Mouse (Mus musculus): ENCODE results near the gene Gpr107.

The Gpr107 gene

DNA sequence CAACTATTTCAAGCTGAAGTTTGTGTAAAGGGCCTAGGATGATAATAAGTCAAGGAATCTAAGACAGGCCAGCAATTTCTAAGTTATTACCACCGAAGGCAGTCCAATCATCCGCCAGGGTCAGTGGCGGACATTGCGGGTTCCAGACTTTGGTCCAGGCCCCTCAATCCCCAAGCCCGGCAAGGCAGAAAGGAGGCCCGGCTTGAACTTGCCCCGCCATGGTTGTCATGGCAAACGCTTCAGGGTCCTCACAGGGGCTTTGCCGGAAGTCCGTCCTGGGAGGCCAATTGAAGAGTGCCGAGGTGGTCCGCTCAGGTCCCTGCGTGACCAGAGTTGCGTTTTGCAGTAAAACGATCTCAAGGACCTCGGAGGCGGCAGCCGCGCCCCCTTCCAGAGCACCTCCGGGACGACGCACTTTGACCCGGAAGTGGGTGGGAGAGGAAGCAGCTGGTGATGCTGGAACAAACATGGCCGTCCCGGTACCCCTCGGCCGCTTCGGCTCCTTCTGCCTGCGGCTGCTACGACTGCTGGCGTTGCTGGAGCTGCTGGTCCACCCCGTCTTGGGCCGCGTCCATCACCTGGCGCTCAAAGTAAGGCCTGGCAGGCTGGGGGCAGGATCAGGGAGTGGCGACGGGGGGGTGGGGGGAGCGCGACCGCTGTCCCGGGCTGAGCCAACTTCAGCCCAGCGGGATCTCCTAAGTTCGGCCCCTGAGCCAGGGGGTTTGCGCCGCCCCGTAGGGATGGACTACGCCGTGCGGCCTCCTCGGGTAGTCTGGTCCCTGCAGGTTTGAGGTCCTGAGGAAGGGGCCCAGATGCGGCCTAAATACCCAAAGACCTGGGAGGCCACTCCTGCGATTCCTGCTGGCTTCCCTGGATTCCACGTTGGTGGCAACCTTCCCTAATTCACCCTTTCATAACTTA is at the start of gene Gpr107:
Gene Gpr107, plus strand, starts transcription at position 425 of the 921 bp plus-strand sequence.
- no peak for DNase-seq (ENCODE audit: low spot score)

DNA sequence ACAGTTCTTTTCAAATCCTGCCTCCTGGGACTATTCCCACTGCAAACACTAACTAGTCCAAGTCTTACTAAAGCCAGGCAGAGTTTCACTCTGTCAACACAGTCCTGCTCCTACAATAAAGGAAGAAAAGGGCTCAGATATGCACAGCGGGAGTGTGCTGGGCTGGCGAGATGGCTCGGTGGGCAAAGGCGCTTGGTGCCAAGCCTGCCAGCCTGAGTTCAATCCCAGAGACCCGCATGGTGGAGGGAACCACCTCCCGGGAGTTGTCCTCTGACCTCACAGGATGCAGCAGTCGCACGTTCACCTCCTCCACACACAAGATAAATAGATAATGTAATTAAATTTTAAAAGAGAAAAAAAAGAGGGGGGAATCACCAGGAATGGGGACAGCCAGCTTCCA is 48.8 kb upstream of the Gpr107 start:
- DNase-seq (ENCODE audit: low spot score): no peak

DNA sequence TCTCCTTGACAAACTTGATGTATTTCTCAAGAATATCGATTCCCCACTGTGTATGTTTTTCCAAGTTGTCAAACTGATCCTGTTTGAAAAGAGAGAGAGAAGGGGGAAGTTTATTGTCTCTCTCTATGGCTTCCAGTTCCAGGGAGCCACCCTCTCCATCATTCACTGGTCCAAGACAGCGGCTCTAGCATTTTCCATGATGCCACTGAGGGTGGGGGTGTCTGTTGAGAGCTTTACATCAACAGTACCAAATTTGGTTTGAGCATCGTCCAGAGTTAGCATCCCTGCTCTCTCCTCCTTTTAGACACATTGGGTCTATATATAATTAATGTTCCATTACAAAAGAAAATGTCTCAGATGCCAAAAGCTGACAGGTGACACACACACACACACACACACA is 46.8 kb upstream of the Gpr107 start:
- DNase-seq (ENCODE audit: low spot score): no peak

DNA sequence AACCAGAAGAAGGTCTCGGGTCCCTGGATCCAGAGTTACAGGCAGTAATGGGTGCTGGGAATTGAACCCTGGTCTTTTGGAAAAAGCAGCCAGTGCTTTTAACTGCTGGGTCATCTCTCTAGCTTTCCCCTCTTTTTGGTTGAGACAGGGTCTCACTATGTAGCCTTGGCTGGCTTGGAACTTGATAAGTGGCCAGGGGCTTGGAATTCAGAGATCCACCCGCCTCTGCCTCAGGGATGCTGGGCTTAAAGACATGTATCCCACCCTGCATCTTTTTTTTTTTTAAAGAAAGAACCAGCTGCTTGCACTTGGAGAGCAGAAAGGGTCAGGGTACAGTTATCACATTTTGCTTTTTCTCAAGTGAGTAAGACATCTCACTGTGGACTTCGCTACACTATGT is 46.1 kb upstream of the Gpr107 start:
- no peak for DNase-seq (ENCODE audit: low spot score)

DNA sequence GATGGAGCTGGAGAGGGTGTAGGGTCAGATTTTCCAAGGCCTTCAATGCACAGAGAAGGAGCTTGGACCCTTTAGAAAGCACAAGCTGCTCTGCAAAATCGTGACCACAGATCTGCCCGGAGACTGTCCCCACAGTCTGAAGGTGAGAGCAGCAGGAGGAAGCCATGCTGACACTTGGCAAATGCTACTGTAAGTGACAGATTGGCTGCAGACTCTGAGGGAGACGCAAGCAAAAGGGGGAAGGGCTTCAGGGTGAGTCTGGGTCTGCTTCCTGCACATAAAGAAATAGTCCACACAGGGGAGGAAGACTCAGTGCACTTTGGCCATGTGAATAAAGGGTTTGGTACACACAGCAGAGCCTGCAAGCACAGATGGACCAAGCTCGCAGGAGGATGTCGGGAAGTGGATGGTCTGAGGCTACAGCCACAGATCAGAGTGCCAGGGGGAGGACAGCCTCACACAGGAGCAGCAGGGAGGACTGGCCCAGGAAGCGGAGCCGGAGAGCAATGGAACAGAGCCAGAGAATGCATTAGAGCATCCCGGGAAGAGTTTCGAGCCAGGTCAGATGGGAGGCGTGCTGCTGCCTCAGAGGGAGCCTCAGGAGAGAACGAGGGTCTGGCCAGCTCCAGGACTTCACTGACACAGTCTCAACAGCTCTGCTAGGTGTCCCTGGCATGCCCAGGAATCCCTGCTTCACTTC is 45.3 kb upstream of the Gpr107 start:
- no peak for DNase-seq (ENCODE audit: low spot score)

DNA sequence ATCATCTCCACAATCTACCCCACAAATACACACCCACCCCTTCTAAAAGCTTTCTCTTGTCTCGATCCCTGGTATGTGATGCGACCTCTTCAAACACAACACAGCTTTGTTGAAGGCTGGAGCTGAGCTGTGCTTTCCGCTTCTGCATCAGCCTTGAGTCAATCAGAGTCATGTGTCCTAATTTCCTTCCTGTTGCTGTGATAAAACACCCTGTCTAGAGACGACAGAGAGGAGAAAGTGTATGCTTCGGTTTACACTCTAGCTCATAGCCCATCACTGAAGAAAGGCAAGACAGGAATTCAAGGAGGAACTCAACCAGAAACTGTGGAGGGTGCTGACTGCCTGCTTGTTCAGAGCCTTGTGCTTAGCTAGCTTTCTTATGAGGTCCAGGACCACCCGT is 43.9 kb upstream of the Gpr107 start:
- DNase-seq (ENCODE audit: low spot score): no peak

DNA sequence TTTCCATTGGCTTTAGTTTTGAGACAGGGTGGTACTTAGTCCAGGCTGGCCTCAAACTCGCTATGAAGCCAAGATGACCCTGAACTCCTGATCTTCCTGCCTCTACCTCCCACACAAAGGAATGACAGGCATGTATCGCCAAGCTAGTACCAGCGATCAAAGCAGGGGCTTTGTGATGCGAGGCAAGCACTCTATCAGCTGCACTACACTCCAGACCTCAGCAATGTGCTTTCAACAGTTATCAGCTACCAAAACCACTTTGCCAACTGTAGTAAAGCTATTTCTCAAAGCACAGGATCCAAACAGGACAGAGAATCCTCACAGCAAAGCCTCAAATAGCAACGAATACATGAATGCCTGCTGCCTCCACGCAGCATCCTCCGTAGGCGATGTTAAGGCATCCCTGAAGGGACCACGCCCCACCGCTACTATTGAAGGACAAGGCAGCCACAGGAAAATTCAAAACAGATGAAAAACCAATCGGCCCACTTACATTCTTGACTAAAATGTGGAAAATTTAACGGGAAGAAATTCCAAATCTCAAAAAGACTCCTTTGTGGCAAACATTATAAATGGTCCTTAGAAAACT is 42.1 kb upstream of the Gpr107 start:
- no peak for DNase-seq (ENCODE audit: low spot score)

DNA sequence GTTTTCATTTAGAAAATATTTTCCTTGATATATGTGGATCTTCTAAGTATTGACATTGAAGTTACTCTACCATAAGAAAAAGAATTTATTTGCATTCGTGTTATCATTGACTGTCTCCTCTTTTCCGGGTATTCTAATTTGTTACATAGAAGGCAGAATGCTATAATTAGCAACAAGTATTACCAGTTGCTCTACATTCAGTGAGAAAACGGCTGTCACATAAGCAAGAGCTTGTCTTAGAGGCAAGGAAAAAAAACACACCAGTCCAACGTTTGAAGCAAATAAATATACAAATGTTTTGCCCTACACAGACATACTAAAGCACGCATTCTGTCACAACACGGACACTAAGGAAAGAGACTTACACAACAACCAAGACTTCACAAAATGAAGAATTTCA is 40.4 kb upstream of the Gpr107 start:
- DNase-seq (ENCODE audit: low spot score): no peak

DNA sequence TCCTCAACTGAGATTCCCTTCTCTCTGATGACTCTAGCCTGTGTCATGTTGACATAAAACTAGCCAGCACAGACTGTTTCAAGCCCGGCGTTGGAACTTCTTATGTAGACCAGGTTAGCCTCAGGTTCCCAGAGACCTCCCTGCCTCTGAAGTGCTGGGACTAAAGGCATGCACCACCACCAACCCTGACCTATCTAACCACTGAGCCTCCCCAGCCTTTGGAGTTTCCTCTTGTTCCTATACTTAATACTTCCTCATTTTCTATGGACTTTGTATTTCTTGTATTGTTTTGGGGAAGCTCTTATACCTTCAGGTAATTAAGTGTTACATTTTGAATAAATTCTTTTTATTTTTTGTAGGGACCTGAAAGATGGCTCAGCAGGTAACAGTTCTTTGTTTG is 37.9 kb upstream of the Gpr107 start:
- no peak for DNase-seq (ENCODE audit: low spot score)

DNA sequence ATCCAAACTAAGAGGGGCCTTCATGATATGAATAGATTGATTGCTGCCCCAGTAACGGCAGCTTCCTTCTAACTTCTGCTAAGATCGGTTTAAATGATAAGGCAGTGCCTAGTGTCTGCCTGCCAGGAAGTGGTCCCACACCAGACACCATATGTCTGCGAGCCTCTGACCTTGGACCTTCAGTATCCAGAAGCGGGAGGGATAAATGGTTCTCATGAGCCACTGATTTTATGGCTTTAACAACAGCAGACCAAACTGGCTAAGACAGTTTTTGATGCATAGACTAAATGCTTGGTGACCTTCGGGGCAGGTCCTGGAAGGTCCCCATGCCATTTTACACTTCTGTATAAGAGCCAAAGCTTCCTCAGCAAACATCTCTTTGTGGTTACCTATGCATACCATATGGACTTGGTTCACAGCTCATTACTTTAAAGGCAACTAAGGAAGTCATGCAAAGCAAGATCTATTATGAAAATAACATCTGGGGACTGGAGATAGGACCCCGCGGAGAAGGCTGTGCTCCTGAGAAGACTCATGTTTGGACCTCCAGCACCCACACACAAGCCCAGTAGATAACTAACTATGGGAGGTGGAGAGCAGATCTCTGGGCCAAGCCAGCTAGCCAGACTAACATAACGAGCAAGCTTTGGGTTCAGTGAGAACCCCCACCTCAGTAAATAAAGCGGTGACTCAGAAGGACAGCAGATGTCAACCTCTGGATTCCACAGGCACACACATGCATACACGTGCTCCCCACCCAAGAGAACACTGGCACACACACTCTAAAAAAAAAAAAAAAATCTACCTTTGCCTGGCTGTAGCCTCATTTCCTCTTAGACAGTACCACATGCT is 36.8 kb upstream of the Gpr107 start:
- DNase-seq (ENCODE audit: low spot score): no peak

DNA sequence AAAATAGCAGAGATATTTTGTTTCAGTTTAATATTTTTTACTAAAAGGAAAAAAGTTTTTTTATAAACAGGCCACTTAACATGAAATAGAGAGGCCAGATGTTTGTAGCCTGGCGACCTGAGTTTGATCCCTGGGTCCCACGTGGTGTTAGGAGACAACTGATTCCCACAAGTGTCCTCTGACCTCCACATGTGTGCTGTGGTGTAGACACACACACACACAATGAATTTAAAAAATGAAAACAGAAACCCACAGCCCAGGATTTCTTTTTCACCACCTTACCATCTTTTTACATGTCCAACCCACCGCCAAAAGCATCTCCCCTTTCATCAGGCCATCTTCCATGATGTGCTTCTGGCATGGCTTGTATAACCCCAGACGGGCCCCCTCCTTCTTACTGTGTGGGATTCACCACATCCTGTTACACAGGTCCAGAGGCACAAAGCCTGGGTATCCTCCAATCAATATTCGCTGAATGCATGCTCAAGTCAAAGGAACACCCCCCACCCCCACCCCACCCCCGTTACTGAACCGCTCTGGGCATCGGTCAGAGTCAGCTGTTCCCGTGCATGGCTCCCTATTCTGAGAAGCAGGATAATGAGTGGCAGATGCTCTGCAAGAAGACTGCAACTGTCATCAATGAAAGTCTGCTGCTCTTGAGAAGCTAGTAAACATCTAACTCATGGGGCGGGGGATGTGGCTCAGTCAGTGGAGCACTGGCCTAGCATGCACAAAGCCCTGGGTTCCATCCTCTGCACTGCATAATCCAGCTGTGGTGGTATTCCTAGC is 36.0 kb upstream of the Gpr107 start:
- no peak for DNase-seq (ENCODE audit: low spot score)

DNA sequence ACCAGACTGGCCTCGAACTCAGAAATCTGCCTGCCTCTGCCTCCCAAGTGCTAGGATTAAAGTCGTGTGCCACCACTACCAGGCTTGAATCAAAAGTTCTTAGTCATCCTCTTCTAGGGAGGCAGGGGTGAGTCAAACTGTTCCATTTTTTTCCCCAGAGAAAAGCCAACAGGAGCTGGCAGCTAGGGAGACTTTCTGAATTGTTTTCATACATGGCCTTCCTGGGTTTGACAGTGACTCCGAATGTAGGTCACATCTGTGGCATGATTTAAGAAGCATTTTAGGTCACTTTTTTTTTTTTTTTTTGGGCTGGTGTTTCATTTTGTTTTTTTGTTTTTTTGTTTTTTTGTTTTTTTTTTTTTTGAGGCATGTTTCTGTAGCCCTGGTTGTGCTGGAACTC is 33.9 kb upstream of the Gpr107 start:
- DNase-seq (ENCODE audit: low spot score): no peak

DNA sequence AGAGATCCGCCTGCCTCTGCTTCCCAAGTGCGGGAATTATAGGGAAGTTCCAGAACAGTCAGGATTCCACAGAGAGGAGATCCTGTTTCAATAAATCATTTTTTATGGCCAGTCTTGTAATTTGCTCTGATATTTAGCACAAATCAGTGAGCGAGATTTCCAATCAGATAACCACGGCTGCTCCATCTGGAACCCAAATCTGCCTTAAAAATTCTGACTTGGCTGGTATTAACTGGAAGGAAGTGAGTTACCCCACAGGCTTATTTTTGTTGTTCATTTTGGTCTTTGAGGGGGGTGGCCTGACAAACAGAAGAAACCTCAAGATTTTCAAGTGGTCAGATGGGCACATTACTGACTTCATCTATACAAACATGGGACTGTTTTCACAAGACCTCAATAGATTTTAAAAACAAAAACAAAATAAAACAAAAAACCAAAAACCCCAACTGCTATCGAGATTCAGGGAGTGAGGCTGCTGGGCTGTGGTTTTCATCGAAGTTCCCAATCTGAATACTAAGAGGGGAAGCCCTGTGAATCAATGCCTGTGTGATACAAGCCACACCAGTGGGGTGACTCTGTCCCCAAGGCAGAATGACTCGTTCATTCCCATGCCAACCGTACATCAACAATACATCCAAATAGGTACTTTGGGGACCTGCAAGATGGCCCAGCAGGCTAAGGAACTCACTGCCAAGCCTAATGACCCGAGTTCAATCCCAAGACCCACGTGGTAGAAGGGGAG is 33.3 kb upstream of the Gpr107 start:
- no peak for DNase-seq (ENCODE audit: low spot score)

DNA sequence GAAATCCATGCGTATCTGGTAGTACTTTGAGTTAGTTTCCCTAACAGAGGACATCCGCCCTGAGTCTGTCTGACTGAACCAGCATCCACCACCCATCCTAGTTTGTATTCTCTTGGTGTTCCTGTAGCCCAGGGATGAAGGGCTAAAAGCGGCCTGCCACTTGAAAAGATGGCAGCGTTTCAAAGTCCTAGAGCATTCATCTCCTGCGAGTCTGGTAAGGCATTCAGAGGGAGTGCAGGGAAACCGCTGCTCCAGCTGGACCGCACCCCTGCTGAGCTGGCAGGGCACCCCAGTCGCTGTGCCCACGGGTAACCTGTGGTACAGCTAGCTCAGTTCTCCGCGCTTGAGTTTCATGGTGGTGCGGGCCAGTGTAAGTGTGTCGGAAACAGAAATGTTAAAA is 32.3 kb upstream of the Gpr107 start:
- DNase-seq (ENCODE audit: low spot score): no peak

DNA sequence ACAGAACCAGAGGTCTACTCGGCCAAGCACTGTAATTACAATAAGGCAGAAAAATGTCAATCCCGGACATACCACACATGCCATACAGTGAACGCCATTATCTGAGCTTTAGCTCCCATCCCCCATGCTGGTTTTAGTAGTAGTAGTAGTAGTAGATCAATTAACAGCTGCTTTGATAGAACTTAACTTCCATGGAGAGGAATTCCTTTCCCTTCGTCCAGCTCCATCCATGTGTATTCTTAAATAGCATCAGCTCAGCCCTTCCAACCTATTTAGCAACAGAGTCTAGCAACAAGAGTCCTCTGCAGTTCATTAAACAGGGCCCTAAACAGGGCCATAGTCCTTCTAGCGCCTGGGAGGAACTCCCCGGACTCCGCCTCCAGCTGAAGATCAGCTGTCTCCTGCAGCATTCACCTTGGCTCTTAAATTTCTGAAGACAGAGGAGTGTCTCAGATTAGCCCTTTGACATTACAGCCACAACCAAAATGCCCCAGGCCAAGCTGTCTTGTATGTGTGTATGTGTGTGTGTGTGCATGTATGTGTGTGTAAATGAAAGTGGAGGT is 30.9 kb upstream of the Gpr107 start:
- DNase-seq (ENCODE audit: low spot score): no peak

DNA sequence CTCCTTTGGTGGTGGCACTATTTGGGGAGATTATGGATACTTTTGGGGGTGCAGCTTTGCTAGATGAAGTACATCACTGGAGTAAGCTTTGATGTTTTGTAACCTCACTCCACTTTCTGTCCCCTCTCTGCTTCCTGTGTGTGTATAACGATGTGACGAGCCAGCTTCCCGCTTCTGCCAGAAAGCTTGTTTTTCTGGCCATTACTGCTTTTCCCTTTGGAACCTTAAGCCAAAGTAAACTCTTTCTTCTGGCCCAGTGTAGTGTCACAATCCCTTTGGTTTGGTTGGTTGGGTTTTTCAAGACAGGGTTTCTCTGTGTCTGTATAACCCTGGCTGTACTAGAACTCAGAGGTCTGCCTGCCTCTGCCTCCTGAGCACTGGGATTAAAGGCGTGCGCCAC is 29.3 kb upstream of the Gpr107 start:
- no peak for DNase-seq (ENCODE audit: low spot score)

DNA sequence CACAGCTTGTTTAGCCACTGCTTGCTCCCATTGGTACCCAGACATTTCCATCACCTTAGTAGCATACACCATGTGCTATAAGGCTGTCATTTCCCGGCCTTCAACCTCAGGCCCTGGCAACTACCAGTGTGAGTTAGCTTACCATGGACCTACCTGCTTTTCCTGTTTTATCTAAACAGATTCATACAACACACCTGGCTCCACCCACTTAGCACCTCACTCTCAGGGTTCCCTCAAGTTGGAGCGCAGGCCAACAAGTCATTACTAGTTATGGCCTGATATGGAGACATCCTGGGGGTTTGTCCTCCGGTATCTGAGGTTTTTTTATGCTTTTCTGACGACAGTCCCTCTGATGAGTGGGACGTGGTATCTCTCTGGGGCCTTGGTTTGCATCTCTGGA is 28.6 kb upstream of the Gpr107 start:
- DNase-seq (ENCODE audit: low spot score): no peak

DNA sequence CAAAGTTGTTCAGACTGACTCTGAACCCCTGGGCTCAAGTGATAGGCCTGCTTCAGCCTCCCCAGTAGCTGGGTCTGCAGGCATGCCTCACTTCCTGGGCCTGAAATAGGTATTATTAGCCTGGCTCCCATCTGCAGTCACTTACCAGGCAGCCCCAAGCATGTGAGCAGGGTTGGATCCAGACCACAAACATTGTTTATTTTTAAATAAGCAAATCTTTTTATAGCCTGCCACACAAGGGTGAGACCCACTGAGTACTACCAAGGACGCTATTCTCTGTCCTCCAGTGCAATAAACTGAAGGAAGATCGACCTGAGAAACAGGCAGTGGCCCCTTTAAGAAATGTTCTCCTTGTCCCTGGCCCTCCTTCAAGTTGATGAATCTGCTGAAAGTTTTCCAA is 27.4 kb upstream of the Gpr107 start:
- no peak for DNase-seq (ENCODE audit: low spot score)

DNA sequence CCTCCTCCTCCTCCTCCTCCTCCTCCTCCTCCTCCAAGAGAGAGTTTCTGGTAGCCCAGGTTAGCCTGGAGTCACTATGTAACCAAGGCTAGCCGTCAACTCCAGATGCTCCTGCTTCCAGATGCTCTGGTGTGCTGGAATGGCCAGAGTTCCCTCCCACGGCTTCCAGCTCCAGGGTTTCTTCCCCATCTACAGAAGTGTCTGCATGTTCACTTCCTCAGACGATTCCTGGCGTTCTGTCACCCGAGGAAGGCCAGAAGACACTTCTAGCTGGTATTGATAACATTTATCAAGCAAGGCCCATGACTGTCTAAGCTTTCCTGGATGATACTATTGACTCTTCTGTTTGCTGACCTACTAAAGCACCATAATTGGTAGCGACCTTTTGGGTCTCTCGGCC is 27.0 kb upstream of the Gpr107 start:
- DNase-seq (ENCODE audit: low spot score): no peak

DNA sequence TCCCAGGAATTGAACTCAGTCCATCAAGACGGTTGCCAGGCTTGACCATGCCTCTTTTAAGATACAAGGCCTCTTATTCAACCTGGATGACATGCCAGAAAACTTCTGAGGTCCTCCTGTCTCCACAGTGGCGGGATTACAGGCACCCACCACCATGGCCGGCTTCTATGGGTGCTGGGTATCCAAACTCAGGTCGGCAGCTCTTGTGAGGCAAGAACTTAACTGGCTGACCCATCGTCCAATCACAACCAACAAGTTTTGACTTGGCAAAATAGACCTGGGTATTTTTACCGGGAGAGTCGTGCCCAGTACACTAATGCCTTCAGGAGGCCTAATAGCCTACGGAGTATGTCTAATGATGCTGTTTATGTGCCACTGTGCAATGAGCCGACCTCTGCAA is 26.1 kb upstream of the Gpr107 start:
- DNase-seq (ENCODE audit: low spot score): no peak
